Mouse (Mus musculus) naive thymus-derived CD4-positive, alpha-beta T cell, adult 2 months (primary cell): ENCODE measurements around the gene Tspan11.

Experiments used
- DNase-seq: peaks from one replicate; pipeline ENCODE4 v3.0.0-alpha.2; 2011; ENCODE audit warnings: low read depth

The Tspan11 gene

GRCm38 (mm10) chr6:127989624-127990212 is 102.3 kb downstream of the Tspan11 start:
- DNase-seq = no peak

DNA sequence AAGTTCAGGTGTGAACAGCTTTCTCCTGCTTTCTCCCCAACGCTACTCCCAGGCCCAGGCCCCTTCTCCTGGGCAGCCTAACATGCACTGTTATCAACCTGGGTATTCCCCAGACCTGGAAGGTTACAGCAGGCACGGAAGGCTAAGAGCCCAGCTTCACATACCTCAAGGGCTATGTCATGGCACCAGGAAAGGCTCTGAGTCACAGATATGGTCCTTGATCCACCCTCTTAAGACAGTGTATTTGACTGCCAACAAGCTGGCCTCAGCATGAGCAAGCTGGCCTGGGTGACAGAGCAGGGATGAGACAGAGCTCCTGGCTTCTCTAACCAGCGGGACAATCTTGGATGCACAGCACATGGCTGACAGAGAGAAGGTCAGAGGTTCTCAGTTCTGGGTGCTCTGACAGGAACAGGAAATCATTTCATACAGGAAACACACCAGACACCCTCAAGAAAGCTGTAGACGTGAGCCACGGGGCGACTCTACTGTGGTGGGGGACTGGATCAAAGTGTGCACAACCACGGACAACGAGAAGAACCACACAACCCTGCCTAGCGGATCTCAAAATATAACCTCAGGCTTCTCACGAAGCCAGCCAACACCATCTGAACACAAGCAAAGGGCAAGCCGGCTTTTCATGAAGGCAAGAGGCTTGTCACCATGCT is 104.3 kb downstream of the Tspan11 start:
- DNase-seq = peak; percentile 78

DNA sequence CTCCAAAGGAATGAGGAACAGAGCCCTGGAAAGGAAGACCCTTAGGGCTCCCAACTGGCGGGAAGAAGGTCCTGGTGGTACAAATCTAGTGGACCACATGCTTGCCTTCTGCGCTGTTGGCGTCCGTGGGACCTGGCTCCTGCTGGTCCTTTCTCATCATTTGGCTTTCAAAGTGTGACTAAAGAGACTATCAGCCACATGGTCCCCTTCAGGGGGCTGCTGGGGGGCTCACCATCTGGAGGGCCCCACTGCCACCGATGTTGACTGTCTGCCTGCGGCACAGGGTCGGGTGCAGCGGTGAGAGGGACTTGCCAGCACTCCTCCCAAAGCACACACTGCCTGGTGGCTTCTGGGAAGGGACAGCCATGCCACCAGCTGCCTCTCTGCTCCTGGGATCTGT is 105.6 kb downstream of the Tspan11 start:
- DNase-seq = no peak

- no peak for DNase-seq
Observed at GRCm38 (mm10) chr6:127996928-127997327, 109.5 kb downstream of the Tspan11 start.

- no peak for DNase-seq
Observed at GRCm38 (mm10) chr6:127999118-127999517, 111.7 kb downstream of the Tspan11 start.

DNA sequence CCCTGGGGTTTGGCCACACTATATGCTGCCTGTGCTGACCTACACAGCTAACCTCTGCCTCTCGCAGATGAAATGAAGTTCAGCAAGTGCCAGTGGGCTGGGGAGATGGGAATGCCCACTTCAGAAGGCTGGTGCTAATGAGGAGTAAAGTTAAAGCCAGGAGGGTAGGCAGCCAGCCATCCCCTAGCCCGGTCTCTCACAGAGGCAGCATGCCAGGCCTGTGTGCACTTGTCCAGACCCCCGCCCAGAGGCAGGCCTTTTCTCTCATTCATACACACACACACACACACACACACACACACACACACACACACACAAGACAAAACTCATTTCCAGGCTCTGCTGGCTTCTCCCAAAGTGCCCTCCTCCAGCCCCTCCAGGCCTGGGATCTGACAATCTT is 113.4 kb downstream of the Tspan11 start:
- no peak for DNase-seq

DNA sequence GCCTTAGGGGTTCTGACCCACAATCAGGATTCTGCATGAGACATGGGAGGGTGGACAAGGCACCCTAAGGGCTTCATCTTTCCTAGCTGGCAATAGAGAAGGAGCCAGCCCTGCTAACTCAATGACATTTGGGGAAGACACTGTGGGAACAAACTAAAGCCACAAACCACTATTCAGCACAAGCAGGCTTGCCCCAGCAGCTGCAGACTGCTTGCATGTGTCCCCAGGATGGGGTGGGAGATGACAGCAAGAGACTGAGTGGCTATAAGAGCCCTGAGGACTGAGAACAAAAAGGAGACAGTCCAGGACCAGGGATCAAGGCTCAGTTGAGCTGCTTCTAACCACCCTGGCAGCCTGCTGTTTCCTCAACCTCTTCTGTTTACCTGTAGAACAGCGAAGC is 114.2 kb downstream of the Tspan11 start:
- peak; percentile 7 for DNase-seq

DNA sequence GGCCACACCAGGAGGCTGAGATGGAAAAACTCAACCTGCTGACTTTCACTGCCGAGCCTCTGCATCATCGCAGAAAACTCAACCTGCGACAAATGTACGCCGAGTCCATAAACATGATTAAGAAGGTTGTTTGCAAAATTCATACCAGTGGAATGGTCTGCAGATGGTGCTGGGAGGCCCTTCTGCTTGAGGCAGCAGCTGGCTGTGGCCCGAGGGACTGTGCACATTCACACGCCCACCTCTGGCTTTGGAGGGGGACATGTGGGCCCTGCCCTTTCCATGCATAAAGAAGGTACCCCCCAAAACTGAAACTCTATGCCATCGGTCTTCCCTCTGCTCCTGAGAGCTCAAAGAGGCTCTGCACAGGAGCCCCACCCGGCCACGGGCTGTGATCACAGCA is 114.7 kb downstream of the Tspan11 start:
- DNase-seq = no peak

DNA sequence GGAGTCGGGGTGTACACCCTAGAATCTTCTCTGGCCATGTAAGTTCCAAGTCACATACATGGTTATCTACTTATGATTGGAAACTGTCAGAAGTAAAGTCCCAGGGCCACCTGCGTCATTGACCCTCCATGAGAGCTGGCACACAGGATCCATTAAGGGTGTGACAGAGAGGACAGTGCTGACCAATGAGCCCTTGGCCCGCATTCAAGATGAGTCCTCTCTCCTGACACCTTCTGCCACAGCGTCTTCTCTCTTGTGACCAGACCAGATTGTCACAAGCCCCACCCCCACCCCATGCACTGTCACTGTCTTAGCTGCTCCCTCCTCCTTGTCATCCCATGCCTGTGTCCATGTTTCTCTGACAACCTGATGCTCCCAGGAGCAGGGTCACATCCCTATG is 115.3 kb downstream of the Tspan11 start:
- DNase-seq = no peak

DNA sequence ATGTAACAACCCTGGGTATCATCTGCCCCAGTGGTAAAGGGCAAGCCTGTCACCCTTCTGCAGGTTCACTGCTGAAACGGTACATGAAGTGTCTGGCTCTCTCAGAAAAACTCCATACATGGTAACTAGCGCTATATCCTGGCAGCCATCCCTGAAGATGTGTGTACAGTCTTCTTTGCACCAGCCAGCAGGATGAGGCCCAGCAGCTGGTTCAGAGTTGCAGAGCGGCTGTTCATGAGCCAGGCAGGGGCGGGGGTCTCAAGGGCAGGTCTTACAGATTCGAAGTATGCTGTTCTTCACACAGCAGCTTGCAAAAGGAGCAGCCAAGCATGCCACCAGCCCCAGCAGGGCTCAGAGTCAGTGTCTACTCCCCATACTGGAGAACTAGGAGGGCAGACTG is 116.2 kb downstream of the Tspan11 start:
- DNase-seq = peak; percentile 23
